Mouse (Mus musculus) lung, adult 2 months (tissue): ENCODE measurements around the gene Cacna1s.

Experiments
- CTCF ChIP-seq: fragments of 200-500 bp; IDR thresholded peaks from 2 replicates; pipeline ENCODE4 v1.5.1; 2011; ENCODE audit warnings: mild to moderate bottlenecking, low read length, control low read depth; ENCODE audit not compliant: insufficient read depth
- POLR2A ChIP-seq: fragments of 200-500 bp; IDR thresholded peaks from 2 replicates; pipeline ENCODE4 v1.6.1; 2011; ENCODE audit warnings: low read depth, mild to moderate bottlenecking, control low read depth, low read length, borderline replicate concordance; ENCODE audit errors: extremely low read depth

- TF ChIP-seq CTCF (no peak), POLR2A (no peak)
Measured at GRCm38 (mm10) chr1:136051013-136051315, 1.6 kb upstream of the Cacna1s start.
